ENCODE assay signal across 9 mouse cellular contexts in genomic region chr13:107406977-107407673, GRCm38 (mm10).
A peak's percentile ranks its signal among the peaks of the same experiment; 100 is the strongest.
DNase-seq lines count a peak whose midpoint lies in the region; ATAC-seq lines count a peak whose summit lies in the region.
"Had no signal": no experiment of that assay in that cellular context is flagged by ENCODE, and none has a peak within 500 bp of the region (broad histone marks: within the 10 kb centered on the region; RNA-seq: fewer than 3 reads in every experiment).

No protein-coding gene starts in this region.

- no peak overlapping the region for H3K4me3 ChIP-seq in hindbrain, embryonic 13.5 days
- no peak overlapping the region for H3K4me3 ChIP-seq in hindbrain, embryonic 12.5 days
- no peak overlapping the region for H3K4me3 ChIP-seq in limb, embryonic 10.5 days
- H3K4me3 ChIP-seq in heart, embryonic 11.5 days (ENCODE audit: low read depth, low read length) = no peak overlapping the region
- H3K4me3 ChIP-seq: liver, embryonic 13.5 days had no signal

- H3K9ac ChIP-seq in hindbrain, embryonic 13.5 days = no peak overlapping the region
- H3K9ac ChIP-seq in hindbrain, embryonic 12.5 days = no peak overlapping the region
- H3K9ac ChIP-seq in heart, embryonic 11.5 days (ENCODE audit: low read depth, low read length) = no peak overlapping the region
- H3K9ac ChIP-seq: liver, embryonic 13.5 days had no signal

- no peak overlapping the region for H3K4me2 ChIP-seq in hindbrain, embryonic 13.5 days
- no peak overlapping the region for H3K4me2 ChIP-seq in hindbrain, embryonic 12.5 days (replicated peaks)
- no peak overlapping the region for H3K4me2 ChIP-seq in heart, embryonic 11.5 days
- H3K4me2 ChIP-seq: liver, embryonic 13.5 days had no signal

- no peaks in the 10 kb centered on the region for H3K36me3 ChIP-seq in hindbrain, embryonic 13.5 days
- no peaks in the 10 kb centered on the region for H3K36me3 ChIP-seq in hindbrain, embryonic 12.5 days
- H3K36me3 ChIP-seq in limb, embryonic 10.5 days = no peaks in the 10 kb centered on the region
- H3K36me3 ChIP-seq in heart, embryonic 11.5 days (ENCODE audit: control insufficient read depth, insufficient read depth, low read length) = no peaks in the 10 kb centered on the region
- H3K36me3 ChIP-seq: liver, embryonic 13.5 days had no signal

- no peaks in the 10 kb centered on the region for H3K27me3 ChIP-seq in hindbrain, embryonic 13.5 days
- H3K27me3 ChIP-seq in hindbrain, embryonic 12.5 days = no peaks in the 10 kb centered on the region
- no peaks in the 10 kb centered on the region for H3K27me3 ChIP-seq in limb, embryonic 10.5 days (ENCODE audit: low read depth, poor library complexity, severe bottlenecking)
- no peaks in the 10 kb centered on the region for H3K27me3 ChIP-seq in heart, embryonic 11.5 days (ENCODE audit: control insufficient read depth, insufficient read depth, low read length)
- H3K27me3 ChIP-seq: liver, embryonic 13.5 days had no signal

- 80% methylated on average over 5 of the region's 5 CpGs for WGBS in hindbrain, embryonic 13.5 days
- WGBS in hindbrain, embryonic 12.5 days = 86% methylated on average over 5 of the region's 5 CpGs
- WGBS in limb, embryonic 10.5 days = 88% methylated on average over 5 of the region's 5 CpGs
- WGBS in heart, embryonic 11.5 days (ENCODE audit: insufficient replicate concordance) = 63% methylated on average over 5 of the region's 5 CpGs

- peak overlapping the region; percentile 52; the same call in 1 of the 2 replicates for H3K27ac ChIP-seq in hindbrain, embryonic 13.5 days
- no peak overlapping the region for H3K27ac ChIP-seq in hindbrain, embryonic 12.5 days
- no peak overlapping the region for H3K27ac ChIP-seq in limb, embryonic 10.5 days
- no peak overlapping the region for H3K27ac ChIP-seq in heart, embryonic 11.5 days (ENCODE audit: low read depth, low read length)
- H3K27ac ChIP-seq: liver, embryonic 13.5 days had no signal

- DNase-seq in frontal cortex, postnatal 14 days (ENCODE audit: low spot score in 2 of 2) = peak; percentile 38 to 49
- peak; percentile 32 to 52 for DNase-seq in left cerebral cortex, adult 8-10 months (ENCODE audit: low spot score in 2 of 2)
- DNase-seq in right cerebral cortex, postnatal 14 days = peak; percentile 24
- DNase-seq in limb, embryonic 10.5 days (ENCODE audit: low spot score) = no peak
- no peak for DNase-seq in spleen, adult 18-20 months
- DNase-seq: liver, embryonic 13.5 days had no signal

- peak; percentile 66; the same call in 1 of the 2 replicates for ATAC-seq in hindbrain, embryonic 13.5 days (ENCODE audit: low FRiP score)
- no peak for ATAC-seq in hindbrain, embryonic 12.5 days (ENCODE audit: low FRiP score)
- ATAC-seq in heart, embryonic 11.5 days (replicated peaks; ENCODE audit: insufficient number of reproducible peaks, low FRiP score, low TSS enrichment) = no peak

- H3K4me1 ChIP-seq in hindbrain, embryonic 13.5 days (replicated peaks) = peaks cover 6% of the 10 kb centered on the region; the same call in 1 of the 2 replicates
- H3K4me1 ChIP-seq in hindbrain, embryonic 12.5 days = no peaks in the 10 kb centered on the region
- no peaks in the 10 kb centered on the region for H3K4me1 ChIP-seq in limb, embryonic 10.5 days
- no peaks in the 10 kb centered on the region for H3K4me1 ChIP-seq in heart, embryonic 11.5 days (ENCODE audit: control insufficient read depth, insufficient read depth, low read length)
- H3K4me1 ChIP-seq: liver, embryonic 13.5 days had no signal

- no peaks in the 10 kb centered on the region for H3K9me3 ChIP-seq in hindbrain, embryonic 13.5 days
- H3K9me3 ChIP-seq in hindbrain, embryonic 12.5 days (replicated peaks) = no peaks in the 10 kb centered on the region
- no peaks in the 10 kb centered on the region for H3K9me3 ChIP-seq in limb, embryonic 10.5 days (replicated peaks)
- no peaks in the 10 kb centered on the region for H3K9me3 ChIP-seq in heart, embryonic 11.5 days (replicated peaks; ENCODE audit: control insufficient read depth, low read length)
- H3K9me3 ChIP-seq: liver, embryonic 13.5 days had no signal

Comparison
In these comparisons a context has a peak if more than half of its experiments do, and no peak if none do; other contexts are left out.
1. DNase-seq: peak in frontal cortex, postnatal 14 days (2 of 2), left cerebral cortex, adult 8-10 months (2 of 2) and right cerebral cortex, postnatal 14 days (single experiment); none in limb, embryonic 10.5 days (single experiment) and spleen, adult 18-20 months (0 of 2).